Mouse (Mus musculus) erythroblast, embryonic 14.5 days (primary cell): ENCODE results near the gene a. TPM values are rescaled to one million over a fixed set of nuclear protein-coding genes. Genes with fewer than 3 reads are reported as not detected.
A peak's percentile ranks its signal among the peaks of the same experiment; 100 is the strongest.

Experiments used
- H3K27me3 ChIP-seq: 2 replicates; pipeline ENCODE4 v1.6.1; 2012; ENCODE audit warnings: inconsistent platforms; ENCODE audit not compliant: control insufficient read depth
- H3K36me3 ChIP-seq: 2 replicates; pipeline ENCODE4 v1.6.1; 2012; ENCODE audit warnings: mild to moderate bottlenecking, inconsistent platforms; ENCODE audit not compliant: control insufficient read depth
- H3K4me1 ChIP-seq: 2 replicates; pipeline ENCODE4 v1.6.1; 2012; ENCODE audit warnings: inconsistent platforms; ENCODE audit not compliant: control insufficient read depth
- H3K4me3 ChIP-seq: replicated peaks from 2 replicates; pipeline ENCODE3; 2012; ENCODE audit warnings: moderate library complexity, mild to moderate bottlenecking, inconsistent platforms
- H3K9me3 ChIP-seq: 2 replicates; pipeline ENCODE4 v1.6.1; 2012; ENCODE audit warnings: low read length, inconsistent platforms, mixed read lengths; ENCODE audit not compliant: control insufficient read depth
- GATA1 ChIP-seq: IDR thresholded peaks from 2 replicates; pipeline ENCODE4 v1.6.1; 2012; ENCODE audit warnings: low read length, inconsistent platforms, mixed read lengths
- TAL1 ChIP-seq: IDR thresholded peaks from 3 replicates; pipeline ENCODE4 v1.6.1; 2012; ENCODE audit warnings: low read length, inconsistent platforms, mixed read lengths
- polyA plus RNA-seq: library from polyadenylated mRNA; stranded (reverse); fragments of >175 nt; gene quantifications from 2 replicates; pipeline ENCODE4 v1.2.3, GENCODE M21; 2012

a gene
- polyA plus RNA-seq, 1 experiment = not detected

DNA sequence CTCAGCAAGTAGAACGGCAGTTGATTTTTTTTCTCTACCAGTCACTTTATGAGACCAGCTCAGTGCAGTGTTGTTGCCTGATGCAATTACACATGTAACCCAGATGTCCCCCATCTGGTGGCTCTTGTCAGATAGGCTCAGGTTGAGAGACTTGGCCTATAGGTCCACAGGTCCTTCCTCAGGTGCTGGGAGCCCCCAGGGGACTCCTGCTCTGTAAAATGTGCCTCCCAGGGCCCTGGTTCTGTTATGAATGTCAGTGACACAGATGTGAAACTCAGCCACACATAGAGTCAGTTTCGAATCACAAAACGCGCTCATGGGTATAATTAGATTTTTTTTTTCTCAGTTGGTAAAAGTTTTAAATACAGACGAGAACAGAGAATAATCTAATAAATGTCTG, 33.5 kb upstream of the a start:
- Histone ChIP-seq H3K4me3 (no peak overlapping the region), H3K9me3 (no peaks in the 10 kb centered on the region), H3K36me3 (no peaks in the 10 kb centered on the region), H3K27me3 (no peaks in the 10 kb centered on the region), H3K4me1 (peaks cover 12% of the 10 kb centered on the region)
- no peak for TF ChIP-seq GATA1
- TF ChIP-seq TAL1 = no peak

DNA sequence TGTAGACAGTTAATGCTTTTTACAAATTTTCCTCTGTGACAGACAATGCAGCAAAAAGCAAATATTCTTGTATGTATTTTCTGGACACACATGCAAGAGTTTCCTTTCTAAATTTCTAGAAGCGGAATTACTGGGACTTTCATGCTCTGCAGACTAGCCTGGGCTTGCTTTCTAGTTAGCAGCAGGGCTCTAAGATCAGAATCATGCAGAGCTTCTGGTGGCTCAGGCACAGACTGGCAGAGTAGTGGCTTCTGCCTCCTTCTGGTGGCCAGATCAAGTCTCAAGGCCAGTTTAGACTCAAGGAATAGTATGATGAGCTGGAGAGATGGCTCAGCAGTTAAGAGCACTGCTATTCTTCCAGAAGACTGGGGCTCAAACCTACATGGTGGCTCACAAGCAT, 32.7 kb upstream of the a start:
- no peak for TF ChIP-seq TAL1
- no peak for TF ChIP-seq GATA1

DNA sequence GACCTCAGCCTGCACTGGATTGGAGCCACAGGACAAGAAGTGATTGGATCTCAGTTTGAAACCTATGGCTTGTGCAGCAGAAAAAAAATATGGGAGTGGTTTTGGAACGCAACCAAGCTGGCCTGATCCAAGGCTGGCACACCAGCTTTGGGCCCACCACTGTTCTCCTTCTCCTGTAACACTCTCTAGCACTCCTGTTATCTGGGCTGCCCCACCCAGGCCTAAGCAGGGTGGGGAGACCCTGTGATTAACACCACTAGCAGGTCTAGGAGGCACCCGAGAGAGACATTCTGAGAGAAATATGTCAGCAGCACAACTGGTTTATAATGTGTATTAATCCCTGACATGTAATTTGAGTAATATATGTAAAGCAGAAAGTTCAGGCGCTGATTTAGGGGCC, 28.0 kb upstream of the a start:
- H3K36me3 ChIP-seq = no peaks in the 10 kb centered on the region
- no peaks in the 10 kb centered on the region for H3K27me3 ChIP-seq
- peaks cover 48% of the 10 kb centered on the region for H3K4me1 ChIP-seq
- no peaks in the 10 kb centered on the region for H3K9me3 ChIP-seq
- no peak overlapping the region for H3K4me3 ChIP-seq
- TF ChIP-seq TAL1 (no peak), GATA1 (no peak)

More for the DNA sequence above, 32.7 kb upstream of the a start:
- H3K9me3 ChIP-seq = no peaks in the 10 kb centered on the region
- H3K36me3 ChIP-seq = no peaks in the 10 kb centered on the region
- H3K27me3 ChIP-seq = no peaks in the 10 kb centered on the region
- H3K4me1 ChIP-seq = peaks cover 20% of the 10 kb centered on the region
- no peak overlapping the region for H3K4me3 ChIP-seq

- H3K27me3 ChIP-seq = no peaks in the 10 kb centered on the region
- no peaks in the 10 kb centered on the region for H3K36me3 ChIP-seq
- peak overlapping the region; percentile 34 for H3K4me3 ChIP-seq
- peak; percentile 54; the same call in 2 of the 3 replicates for TF ChIP-seq TAL1
- 0 out of 2 replicates have a peak, but pooled peaks have one; percentile 41 for TF ChIP-seq GATA1
- H3K9me3 ChIP-seq = no peaks in the 10 kb centered on the region
- H3K4me1 ChIP-seq = peaks cover 52% of the 10 kb centered on the region
Measured at GRCm38 (mm10) chr2:154764828-154765497, 26.2 kb upstream of the a start.

GRCm38 (mm10) chr2:154765554-154766008, 25.6 kb upstream of the a start:
- Histone ChIP-seq H3K4me1 (peaks cover 52% of the 10 kb centered on the region), H3K9me3 (no peaks in the 10 kb centered on the region), H3K27me3 (no peaks in the 10 kb centered on the region), H3K4me3 (no peak overlapping the region), H3K36me3 (no peaks in the 10 kb centered on the region)
- TF ChIP-seq GATA1 (no peak), TAL1 (no peak)

DNA sequence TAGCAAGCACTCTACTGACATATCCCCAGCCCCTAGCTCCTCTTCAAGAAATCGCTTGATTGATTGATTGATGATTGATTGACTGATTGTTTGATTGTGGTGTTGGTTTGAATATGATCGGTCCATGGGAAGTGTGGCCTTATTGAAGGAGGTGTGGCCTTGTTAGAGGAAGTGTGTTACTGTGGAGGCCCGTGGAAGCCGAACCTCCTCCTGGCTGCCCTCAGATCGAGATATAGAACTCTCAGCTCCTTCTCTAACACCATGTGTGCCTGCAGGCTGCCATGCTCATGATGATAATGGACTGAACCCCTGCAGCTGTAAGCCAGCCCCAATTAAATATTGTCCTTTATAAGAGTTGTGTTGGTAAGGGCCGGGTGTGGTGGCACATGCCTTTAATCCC, 24.2 kb upstream of the a start:
- TF ChIP-seq GATA1 (no peak), TAL1 (no peak)
- H3K9me3 ChIP-seq = no peaks in the 10 kb centered on the region
- H3K27me3 ChIP-seq = no peaks in the 10 kb centered on the region
- H3K4me1 ChIP-seq = peaks cover 49% of the 10 kb centered on the region
- H3K36me3 ChIP-seq = no peaks in the 10 kb centered on the region
- H3K4me3 ChIP-seq = no peak overlapping the region

DNA sequence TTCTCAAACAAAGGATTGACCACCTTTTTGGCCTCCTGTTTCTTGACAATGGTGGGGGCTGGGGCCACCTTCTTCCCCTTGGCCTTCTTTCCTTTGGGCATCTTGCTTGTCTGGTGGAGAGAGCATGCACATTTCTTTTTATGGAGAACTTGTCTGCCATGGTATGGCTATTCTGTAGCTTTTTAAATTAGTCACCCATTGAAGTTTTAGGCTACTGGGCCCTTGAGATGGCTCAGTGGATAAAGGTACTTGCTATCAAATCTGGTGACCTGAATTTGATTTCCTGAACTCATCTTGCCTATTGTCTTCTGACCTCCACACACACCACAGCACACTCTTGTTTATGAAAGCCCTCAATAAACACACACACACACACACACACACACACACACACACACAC, 21.3 kb upstream of the a start, which contains the start of gene Gm14214:
TSS of gene Gm14214 (minus strand) at position 101 of the 400 bp plus-strand sequence.
- H3K36me3 ChIP-seq = no peaks in the 10 kb centered on the region

GRCm38 (mm10) chr2:154771604-154772003, 19.6 kb upstream of the a start:
- Histone ChIP-seq H3K4me3 (no peak overlapping the region), H3K9me3 (peaks cover 6% of the 10 kb centered on the region), H3K27me3 (no peaks in the 10 kb centered on the region), H3K4me1 (peaks cover 13% of the 10 kb centered on the region), H3K36me3 (no peaks in the 10 kb centered on the region)
- TF ChIP-seq TAL1 (no peak), GATA1 (no peak)

More for the DNA sequence above, 21.3 kb upstream of the a start, which contains the start of gene Gm14214:
- no peaks in the 10 kb centered on the region for H3K27me3 ChIP-seq
- H3K9me3 ChIP-seq = peaks cover 6% of the 10 kb centered on the region
- peaks cover 20% of the 10 kb centered on the region for H3K4me1 ChIP-seq
- TF ChIP-seq TAL1 (no peak), GATA1 (no peak)
- no peak within 1 kb of the TSS for H3K4me3 ChIP-seq

GRCm38 (mm10) chr2:154774032-154774431, 17.2 kb upstream of the a start:
- TF ChIP-seq GATA1 (no peak), TAL1 (no peak)
- Histone ChIP-seq H3K4me3 (no peak overlapping the region), H3K27me3 (peaks cover 5% of the 10 kb centered on the region), H3K4me1 (peaks cover 5% of the 10 kb centered on the region), H3K36me3 (no peaks in the 10 kb centered on the region), H3K9me3 (peaks cover 6% of the 10 kb centered on the region)

DNA sequence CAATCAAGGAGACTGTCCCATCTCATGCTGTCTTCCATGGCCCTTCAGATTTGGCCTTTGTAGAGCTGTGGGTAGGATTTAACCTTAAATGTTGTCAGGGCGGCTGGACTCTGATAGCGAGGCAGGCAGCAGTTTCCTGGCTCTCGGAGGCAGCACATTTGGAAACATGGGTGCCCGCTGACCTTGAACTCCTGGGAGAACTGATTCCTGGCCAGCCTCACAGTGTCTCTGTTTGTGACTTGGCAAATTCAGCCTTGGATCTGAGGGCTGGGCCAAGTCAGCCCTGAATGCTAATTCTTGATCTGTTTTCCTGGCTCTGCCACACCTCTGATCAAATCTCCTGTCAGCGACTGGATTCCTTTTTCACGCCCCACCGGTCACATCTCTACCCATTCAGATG, 14.7 kb upstream of the a start:
- no peak for TF ChIP-seq GATA1
- no peak for TF ChIP-seq TAL1
- H3K27me3 ChIP-seq = peaks cover 19% of the 10 kb centered on the region
- peaks cover 5% of the 10 kb centered on the region for H3K4me1 ChIP-seq
- H3K4me3 ChIP-seq = no peak overlapping the region
- peaks cover 6% of the 10 kb centered on the region for H3K9me3 ChIP-seq
- H3K36me3 ChIP-seq = no peaks in the 10 kb centered on the region
